Mouse (Mus musculus) kidney, adult 2 months (tissue): Measurements from ENCODE around the gene Gm49325.
A peak's percentile ranks its signal among the peaks of the same experiment; 100 is the strongest.

Source experiments
- CTCF ChIP-seq: fragments of 200-500 bp; conservative IDR thresholded peaks from 2 replicates; pipeline ENCODE4 v1.5.1; 2011; ENCODE audit warnings: low read depth, mild to moderate bottlenecking, control low read depth, low read length, moderate library complexity, mixed read lengths; ENCODE audit not compliant: insufficient read depth, insufficient read length
- POLR2A ChIP-seq: fragments of 200-500 bp; IDR thresholded peaks from one replicate; pipeline ENCODE4 v1.6.1; 2011; ENCODE audit warnings: low read depth, low read length, control low read depth

GRCm38 (mm10) chr10:77629970-77630369, 24.0 kb downstream of the Gm49325 start:
- TF ChIP-seq POLR2A (no peak), CTCF (peak; percentile 49)
